Mouse (Mus musculus) left cerebral cortex, postnatal 25 days (tissue): ENCODE measurements at regions not wholly inside any gene's neighbourhood (a gene's known extent, or its start where the extent isn't known, plus 50 kb on each side); places are given as distances from the start of the nearest gene placed in this dataset.
A peak's percentile ranks its signal among the peaks of the same experiment; 100 is the strongest.

Source experiments
- DNase-seq, 2 experiments: peaks; one replicate each; pipeline ENCODE4 v3.0.0; 2022; ENCODE audit warnings: low spot score in 2 of 2, mixed read lengths in 1 of 2
- intact Hi-C: fragments of 180-260 bp; cut with DNase I; formaldehyde crosslinking; loops from one replicate; pipeline ENCODE4 v1.15.1; 2025

DNA sequence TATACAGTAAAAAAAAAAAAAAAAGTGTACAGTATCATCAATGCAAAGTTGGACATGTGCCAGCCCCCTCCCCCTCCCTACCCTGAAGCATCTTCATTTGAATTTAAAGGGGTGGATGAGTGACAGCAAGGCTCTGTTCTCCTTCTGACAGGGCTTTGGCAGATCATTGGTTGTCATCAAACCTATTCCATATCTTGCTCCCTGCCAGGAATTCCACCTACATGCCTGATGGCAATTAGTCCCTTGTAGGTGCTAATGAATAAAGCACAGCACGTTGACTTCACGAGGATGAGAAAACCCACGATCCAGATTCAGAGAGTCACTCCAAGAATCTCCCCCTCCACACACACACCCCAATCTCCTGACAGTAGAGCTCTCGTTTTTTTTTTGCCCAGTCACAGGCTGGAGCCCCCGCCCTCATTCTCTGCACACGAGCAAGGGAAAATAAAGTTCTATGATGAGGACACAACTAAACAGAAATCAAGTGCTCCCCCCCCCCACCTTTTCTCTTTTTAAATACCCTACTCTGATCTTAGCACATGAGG lies 630.9 kb downstream of the Inhba start:
- intact Hi-C loops, result no loop called here

DNA sequence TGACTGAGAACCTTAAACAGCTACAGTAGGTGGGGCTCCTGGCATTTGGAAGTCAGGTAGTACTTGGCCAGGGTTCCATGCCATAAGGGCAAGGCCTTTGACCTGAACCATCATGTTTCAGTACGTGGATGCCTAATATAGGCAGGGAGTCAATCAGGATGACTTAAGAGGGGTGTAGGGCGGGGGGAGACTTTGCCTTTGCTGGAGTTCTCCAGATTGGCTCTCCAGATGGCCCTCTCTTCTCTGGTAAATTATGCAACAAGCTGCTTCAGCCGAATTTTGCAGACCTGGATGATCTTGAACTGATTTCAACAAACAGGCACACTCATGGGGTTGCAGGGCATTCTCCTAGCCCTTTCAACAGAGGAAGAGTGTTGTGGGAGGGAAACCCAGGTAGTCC lies 633.7 kb downstream of the Inhba start:
- intact Hi-C loops, result no loop called here
- no peak for DNase-seq

More for the DNA sequence above, 630.9 kb downstream of the Inhba start:
- no peak for DNase-seq

DNA sequence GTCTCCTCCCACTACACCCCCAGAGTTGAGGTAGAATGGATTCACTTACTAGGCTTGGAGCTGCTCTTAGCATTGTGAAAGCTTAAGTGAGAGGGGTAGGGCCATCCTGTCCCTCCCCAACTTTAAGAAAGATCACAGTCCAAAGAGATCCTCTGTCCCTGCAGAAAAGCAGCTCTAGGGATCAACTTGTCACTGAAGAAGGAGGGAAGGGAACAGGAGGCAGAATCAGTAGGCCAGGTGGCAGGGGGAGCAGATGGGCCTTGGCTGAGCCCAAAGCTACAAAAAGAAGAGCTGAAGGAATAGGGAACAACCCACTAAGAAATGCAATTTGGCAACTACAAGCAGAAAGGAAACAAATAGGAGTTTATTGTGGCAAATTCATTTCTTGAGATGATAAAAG lies 634.4 kb downstream of the Inhba start:
- intact Hi-C loops, result no loop called here
- no peak for DNase-seq

DNA sequence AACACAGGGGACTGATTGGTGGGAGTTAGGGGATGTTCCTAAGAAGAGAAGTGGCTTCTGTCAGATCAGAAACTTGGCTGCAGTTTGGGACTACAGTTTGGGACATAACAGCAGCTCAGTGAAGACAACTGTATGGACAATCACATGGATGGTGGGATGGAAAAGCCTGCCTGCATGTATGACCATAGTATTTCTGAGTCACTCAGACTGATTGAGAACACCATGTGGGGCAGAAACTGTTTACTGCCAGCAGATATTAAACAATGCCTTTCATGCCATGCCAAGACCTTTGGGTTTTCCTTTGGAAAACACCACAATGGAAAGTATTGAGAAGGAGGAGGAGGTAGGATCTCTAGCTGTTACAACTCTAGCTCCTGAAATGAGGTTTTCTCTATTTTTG lies 635.0 kb downstream of the Inhba start:
- DNase-seq, result no peak
- intact Hi-C loops, result no loop called here

DNA sequence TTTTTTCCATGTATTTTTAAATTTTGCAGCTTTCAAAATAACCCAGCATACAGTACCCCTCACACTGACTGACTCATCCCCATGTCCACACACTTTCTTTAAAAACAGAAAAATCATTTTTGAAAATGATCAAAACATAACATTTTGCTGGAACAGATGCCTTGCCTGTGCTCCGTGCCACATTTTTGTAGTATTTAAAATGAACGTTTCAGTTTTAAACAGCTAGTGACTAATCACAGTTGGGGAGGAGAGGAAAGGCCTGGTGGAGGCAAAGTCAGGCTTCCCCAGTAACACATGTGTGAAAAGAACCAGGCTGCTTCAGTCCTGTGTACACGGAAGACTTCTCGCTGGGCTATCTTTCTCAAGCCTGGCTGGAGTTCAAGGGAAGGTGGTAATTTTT lies 644.5 kb downstream of the Inhba start:
- peak in 1 of 2 experiments; percentile 77 for DNase-seq

DNA sequence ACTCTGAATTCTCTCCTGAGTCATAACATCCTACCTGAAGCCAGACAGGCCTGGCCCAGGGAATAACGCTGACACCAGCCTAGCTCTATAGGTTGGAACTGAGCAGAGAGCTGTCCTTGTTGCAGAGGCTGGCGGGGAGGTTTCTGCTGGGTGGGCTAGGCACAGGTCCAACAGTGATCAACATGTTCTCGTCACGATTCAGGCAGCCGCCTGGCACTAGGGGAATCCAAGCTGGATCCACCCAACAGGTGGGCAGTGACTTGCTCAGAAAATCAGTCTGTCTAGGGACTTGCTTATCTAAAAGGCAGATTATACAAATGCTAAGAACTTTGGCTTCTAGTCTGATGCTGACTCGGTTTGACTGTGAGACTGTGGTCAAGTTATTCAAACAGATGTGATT lies 648.2 kb downstream of the Inhba start:
- peak in 1 of 2 experiments; percentile 81 for DNase-seq
- intact Hi-C loops, result loop anchor here (5.0 to 10.0 kb wide), 3 partner anchors 118 to 638 kb away; no protein-coding TSS in a partner anchor

More for the DNA sequence above, 644.5 kb downstream of the Inhba start:
- intact Hi-C loops, result loop anchor here (2.0 to 5.0 kb wide), 3 partner anchors 114 to 634 kb away; no protein-coding TSS in a partner anchor

DNA sequence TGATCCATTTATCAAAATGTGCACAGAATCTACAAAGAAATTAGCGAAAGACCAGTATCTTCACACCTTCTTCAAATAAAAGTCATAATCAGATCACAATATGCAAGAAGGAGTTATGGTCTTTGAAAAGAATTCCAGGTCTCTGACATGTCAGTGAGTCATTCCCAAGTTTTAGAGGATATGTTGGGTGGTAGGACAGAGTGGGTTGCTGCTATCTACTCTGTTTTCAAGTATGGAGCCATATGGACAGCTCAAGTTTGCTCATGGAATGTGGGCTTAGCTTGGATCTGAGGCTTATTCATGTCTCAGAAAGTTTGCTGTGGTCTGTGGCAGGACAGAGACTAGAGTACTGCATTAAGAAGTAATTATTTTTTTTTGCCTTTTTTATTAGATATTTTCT lies 657.0 kb downstream of the Inhba start:
- peak in 1 of 2 experiments; percentile 77 for DNase-seq
- intact Hi-C loops, result loop anchor here (1.0 to 10.0 kb wide), 3 partner anchors 95 to 656 kb away; partner anchors contain the start of gene Inhba

DNA sequence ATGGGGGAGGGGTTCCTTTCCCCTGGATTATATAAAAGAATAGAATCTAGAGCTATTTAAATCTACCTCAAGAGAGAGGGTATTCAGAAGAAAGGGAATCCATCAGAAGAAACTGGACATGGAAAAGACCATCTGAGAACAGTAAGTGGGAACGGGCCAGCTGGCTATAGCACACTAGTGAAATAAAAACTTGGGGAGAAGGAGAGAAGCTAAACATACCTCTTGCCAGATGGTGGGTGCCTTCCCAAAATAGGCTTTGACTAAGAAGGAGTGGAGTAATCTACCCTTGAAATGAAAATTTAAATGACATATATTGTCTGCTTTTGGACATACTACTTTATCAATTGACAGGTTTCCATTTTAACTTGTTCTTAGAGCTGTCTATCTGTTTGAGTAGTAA lies 657.6 kb downstream of the Inhba start:
- DNase-seq, result peak in 1 of 2 experiments; percentile 80
- intact Hi-C loops, result loop anchor here (5.0 to 10.0 kb wide), 2 partner anchors 306 to 657 kb away; partner anchors contain the start of gene Inhba

DNA sequence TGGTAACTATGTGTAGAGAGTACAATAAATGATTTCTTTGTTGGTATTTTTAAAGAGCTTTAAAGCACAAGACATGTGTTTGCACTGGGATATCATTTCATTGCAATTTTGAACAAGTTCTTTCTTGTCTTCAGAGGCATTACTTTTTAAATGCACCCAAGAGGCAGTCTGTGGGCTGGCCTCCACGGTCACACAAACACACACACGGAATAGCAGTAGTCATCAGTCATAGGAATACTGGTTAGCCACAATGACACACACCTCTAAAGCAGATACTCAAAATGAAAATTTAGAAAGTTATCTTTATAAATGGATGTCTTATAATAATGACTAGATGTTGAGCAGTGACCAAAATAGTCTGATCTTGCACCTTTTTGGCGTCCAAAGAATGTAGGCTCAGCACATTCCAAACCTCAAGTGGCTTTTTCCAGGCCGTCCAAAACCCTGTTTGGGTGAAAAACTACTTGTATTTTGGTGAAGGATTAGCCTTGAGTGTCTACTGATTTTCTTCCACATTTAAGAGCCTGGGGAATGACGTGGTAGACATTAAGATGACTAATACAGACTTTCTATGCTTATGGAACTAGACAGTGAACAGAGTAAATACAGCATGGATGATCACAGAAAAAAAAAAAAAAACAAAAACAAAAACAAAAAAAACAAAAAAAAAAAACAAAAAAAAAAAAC lies 658.5 kb downstream of the Inhba start:
- DNase-seq, result no peak
- intact Hi-C loops, result no loop called here

DNA sequence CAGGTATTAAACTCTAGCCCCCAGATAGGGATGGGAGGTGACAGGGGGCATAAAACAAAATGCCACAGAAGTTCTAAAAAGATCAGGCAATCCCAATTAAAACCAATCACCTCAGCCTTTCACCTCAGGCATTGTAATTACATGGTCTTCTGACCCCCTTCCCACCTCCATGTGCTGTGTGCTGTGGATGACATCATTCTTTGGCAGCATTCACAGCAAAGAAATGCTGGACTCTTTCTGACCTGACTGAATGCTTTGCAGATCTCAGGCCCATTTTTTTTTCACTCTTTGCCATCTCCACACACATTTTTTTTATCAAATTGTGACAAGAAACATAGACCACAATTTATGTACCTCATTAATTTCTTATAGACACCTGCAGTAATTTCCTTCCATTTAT lies 659.1 kb downstream of the Inhba start:
- intact Hi-C loops, result no loop called here
- DNase-seq, result no peak

DNA sequence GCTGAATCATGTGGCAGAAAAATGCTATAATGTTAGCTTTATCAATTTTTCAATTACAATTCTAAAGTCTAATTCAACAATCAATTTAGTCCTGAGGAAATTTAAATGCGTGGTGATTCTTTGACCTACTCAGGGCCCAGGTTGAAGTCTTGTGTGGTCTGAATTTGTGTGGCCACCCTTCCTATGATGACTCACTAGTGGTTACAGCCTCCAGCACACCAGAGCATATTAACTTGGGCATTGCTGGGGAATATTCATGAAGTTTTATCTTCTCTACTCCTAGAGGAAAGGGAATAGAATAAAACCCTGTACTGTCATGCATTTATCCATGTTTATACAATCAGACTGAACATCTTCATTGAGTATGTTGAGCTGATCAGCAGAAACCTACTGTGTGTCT lies 665.2 kb downstream of the Inhba start:
- intact Hi-C loops, result no loop called here
- DNase-seq, result no peak

DNA sequence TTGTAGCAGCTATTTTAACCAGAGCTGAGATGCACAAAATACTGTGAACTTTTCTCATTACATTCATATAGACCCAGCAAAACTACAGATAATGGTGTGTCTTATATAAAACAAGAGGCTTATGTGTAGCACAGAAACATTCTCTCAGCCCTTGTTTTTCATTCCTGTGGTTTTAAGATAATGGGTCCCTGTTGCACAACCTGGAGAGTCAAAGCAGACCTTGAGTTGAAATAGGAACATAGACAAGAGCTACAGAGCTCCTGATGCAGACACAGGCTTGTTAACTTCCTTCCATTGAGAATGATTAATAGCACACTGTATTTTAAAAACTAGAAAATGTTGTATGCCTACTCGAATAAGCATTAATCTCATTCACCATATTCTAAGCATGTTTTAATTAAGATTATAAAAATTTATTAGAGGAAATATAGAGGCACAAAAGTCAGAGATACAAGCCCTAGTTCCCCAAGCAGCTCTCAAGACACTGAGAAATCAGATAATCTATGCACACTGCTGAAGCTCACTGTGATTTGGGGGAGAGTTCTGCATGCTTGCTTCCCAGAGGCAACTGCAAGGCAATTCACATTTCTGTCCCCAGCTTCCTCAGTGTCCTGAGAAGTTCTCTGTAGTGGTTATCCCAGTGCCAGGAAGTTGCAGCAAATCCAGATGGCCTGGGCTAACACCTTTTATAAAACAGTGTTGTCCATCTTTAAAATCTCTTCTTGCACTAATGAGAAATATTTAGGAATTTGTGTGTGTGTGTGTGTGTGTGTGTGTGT lies 666.8 kb downstream of the Inhba start:
- no peak for DNase-seq
- intact Hi-C loops, result no loop called here

DNA sequence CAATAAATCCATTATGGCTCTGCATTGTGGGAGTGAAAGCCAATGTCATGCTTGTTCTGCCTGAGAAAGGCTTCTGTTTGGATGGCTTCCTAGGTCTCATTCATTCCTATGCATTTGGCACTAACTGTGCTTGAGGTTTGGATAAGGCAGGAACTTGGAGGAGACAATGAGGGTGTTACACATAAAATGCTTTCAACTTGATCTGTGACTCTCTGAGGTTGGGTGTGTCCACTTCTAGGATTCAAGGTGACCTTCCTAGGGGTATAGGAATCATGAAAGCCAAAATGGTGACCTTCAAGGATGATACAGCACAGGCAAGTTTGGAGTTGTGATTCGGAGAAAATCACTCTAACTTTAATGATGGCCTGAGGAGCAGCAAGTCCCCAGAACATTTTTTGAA lies 682.5 kb downstream of the Inhba start:
- intact Hi-C loops, result no loop called here
- no peak for DNase-seq

DNA sequence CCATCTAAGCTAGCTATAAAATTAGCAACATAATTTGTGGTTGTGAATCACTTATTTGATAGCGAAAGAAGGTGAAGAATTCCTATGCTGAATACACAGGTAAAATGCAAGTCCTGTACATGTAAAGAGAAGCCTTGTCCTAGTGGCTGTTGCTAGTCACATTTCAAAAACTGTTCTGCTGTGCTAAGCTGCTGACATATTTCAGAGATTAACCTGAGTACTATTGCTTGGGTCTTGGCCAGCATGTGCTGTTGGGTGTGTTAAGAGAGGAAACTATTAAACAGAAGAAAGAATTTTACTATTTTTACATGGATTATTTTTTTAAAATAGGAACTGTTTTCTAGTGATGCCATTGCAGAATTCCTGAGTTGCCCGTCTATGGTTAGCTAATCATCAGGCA lies 689.3 kb downstream of the Inhba start:
- DNase-seq, result no peak
- intact Hi-C loops, result no loop called here

DNA sequence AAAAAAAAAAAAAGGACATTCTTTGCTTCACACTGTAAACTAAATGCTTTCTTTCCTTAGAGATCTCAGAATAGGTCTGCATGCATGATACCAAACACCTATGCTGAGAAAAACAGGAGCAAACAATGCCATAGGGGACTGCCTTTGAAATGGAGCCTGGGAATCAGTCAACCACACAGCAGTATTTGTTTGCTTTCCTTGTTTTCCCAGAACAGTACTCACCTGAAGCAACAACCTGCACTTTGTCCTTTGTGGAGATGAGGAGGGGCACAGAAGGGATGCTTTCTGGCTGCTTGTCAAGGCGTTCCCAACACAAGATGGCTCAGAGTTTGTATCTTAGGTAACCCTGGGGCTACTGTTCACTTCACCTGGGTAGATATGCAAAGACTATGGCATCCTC lies 690.5 kb downstream of the Inhba start:
- intact Hi-C loops, result no loop called here
- DNase-seq, result no peak

DNA sequence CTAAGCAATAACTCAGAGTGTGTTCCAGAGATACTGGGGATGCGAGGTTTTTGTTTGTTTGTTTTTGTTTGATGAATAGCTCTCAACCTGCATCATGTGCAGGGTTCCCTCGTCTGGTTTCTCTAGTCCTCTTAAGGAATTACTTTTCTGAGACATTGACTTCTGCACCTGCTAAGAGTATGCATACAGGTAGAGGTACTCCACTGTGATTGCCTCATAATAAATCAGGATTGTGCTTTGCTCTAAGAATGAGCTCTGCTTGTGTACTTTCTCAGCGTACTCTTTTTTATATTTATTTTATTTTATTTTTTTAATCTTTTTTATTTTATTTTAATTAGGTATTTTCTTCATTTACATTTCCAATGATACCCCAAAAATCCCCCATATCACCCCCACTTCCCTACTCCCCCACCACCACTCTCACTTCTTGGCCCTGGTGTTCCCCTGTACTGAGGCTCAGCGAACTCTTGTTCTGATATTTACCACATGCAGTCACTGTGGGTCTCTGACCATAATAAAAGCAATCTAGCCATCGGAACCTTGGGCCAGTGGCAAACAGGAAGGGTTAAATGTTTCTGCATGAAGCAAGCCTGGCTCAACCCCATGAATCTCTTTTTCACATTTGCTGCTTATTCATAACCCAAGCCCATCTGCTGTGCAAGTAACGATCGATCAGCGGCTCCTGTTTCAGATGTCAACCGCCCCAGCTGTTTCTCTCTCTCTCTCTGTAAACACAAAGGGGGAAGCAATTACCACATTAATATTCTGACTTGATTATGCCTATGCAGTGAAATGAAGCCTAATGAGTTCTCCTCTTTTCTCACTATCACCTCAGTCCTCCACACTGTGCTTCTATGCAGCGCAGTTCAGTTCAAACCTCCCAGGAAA lies 693.8 kb downstream of the Inhba start:
- intact Hi-C loops, result no loop called here
- no peak for DNase-seq

DNA sequence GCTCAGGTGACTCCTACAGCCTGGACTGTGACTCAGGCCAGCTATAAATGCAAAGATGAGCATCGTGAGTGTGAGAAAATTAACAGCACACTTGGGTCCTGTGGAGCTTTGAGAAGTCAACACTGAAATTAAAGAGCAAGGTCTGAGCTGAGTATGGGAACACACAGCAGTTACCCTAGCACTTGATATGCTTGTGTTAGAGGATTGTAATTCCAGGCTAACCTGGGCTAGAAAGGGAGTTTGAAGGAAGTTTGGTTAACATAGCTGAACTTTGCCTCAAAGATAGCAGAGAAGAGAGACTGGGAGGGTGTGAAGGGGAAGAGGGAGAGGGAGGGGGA lies 694.4 kb downstream of the Inhba start:
- intact Hi-C loops, result no loop called here
- no peak for DNase-seq

DNA sequence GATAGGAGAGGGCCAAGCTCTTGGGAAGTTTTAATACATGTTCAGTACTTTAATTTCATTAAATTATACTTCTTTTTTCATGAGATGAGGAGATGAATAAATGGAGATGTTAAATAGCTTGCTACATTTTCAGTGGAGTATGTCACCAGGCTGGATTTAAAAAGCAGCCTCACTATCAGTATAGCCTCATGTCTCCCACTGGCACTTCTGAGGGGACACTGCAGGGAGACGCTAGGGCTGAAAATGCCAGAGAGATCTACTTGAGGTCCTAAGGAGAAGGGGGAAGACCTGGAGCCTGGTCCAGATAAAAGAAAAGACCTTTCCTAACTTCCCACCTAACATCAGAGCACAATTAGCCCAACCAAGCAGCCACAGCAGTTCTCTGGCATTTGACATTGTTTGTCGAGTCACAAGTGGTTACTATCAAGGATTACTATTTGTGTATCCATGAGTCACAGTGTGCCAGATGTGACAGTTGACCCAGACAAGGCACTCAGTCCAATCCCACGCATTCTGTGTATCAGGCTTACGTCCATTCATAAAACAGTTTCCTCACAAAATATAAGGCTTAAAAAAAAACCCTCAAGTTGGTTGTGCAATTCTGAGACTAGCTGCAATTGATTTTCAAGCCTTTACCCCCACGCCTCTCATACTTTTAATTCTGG lies 703.8 kb downstream of the Inhba start:
- DNase-seq, result no peak
- intact Hi-C loops, result no loop called here

DNA sequence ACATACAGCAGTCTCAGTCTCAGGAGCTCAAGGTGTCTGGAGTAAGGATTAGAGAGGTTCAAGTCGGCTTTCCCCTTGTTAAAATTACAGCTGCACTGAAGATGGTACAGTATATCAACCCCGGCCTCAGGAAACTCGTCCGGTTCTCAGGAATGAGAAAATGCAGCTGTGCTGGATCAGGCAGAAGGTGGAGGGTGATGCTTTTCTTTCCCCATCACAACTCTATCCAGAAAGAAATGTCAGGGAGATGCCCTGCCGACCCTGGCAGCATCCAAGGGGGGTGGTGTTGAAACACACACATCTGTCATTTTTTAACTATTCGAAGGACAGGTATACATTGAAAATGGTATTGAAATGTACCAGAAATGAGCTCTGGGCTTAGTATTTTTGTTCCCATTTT lies 704.7 kb downstream of the Inhba start:
- intact Hi-C loops, result no loop called here
- no peak for DNase-seq
